Mouse (Mus musculus) T-helper 2 cell (primary cell): ENCODE measurements at regions not wholly inside any gene's neighbourhood (a gene's known extent, or its start where the extent isn't known, plus 50 kb on each side); places are given as distances from the start of the nearest gene placed in this dataset.

Experiments
- in situ Hi-C: fragments of 300-600 bp; cut with MboI, MseI; formaldehyde crosslinking; loops from one replicate; pipeline ENCODE4 v1.15.1; 2025; ENCODE audit warnings: high pct_unique_total_duplicates

- in situ Hi-C loops, result no loop called here
These were observed 51.3 kb downstream of the 3110018I06Rik start for GRCm38 (mm10) chr12:107539683-107540082.

GRCm38 (mm10) chr12:107541196-107541595, 52.8 kb downstream of the 3110018I06Rik start:
- in situ Hi-C loops, result no loop called here

GRCm38 (mm10) chr12:107547194-107547885, 58.9 kb downstream of the 3110018I06Rik start:
- in situ Hi-C loops, result no loop called here

- in situ Hi-C loops, result no loop called here
These were observed 59.5 kb downstream of the 3110018I06Rik start for GRCm38 (mm10) chr12:107547886-107548448.

GRCm38 (mm10) chr12:107549452-107550296, 61.2 kb downstream of the 3110018I06Rik start:
- in situ Hi-C loops, result no loop called here

- in situ Hi-C loops, result no loop called here
These were observed 70.8 kb downstream of the 3110018I06Rik start for GRCm38 (mm10) chr12:107559191-107559590.

GRCm38 (mm10) chr12:107560100-107560499, 71.7 kb downstream of the 3110018I06Rik start:
- in situ Hi-C loops, result no loop called here

- in situ Hi-C loops, result no loop called here
These were observed 84.2 kb downstream of the 3110018I06Rik start for GRCm38 (mm10) chr12:107572586-107572985.

GRCm38 (mm10) chr12:107579508-107579907, 91.1 kb downstream of the 3110018I06Rik start:
- in situ Hi-C loops, result no loop called here

- in situ Hi-C loops, result no loop called here
These were observed 94.8 kb downstream of the 3110018I06Rik start for GRCm38 (mm10) chr12:107583151-107583720.

GRCm38 (mm10) chr12:107585696-107586225, 97.3 kb downstream of the 3110018I06Rik start:
- in situ Hi-C loops, result no loop called here

GRCm38 (mm10) chr12:107596236-107596635, 107.8 kb downstream of the 3110018I06Rik start:
- in situ Hi-C loops, result no loop called here

- in situ Hi-C loops, result no loop called here
These were observed 112.1 kb downstream of the 3110018I06Rik start for GRCm38 (mm10) chr12:107600576-107600975.

- in situ Hi-C loops, result no loop called here
These were observed 120.5 kb downstream of the 3110018I06Rik start for GRCm38 (mm10) chr12:107608966-107609365.

- in situ Hi-C loops, result no loop called here
These were observed 121.6 kb downstream of the 3110018I06Rik start for GRCm38 (mm10) chr12:107609986-107610385.

- in situ Hi-C loops, result no loop called here
These were observed 129.0 kb downstream of the 3110018I06Rik start for GRCm38 (mm10) chr12:107617212-107617994.

- in situ Hi-C loops, result no loop called here
These were observed 136.0 kb downstream of the 3110018I06Rik start for GRCm38 (mm10) chr12:107624446-107624845.

GRCm38 (mm10) chr12:107648008-107648407, 159.6 kb downstream of the 3110018I06Rik start:
- in situ Hi-C loops, result loop anchor here (10.0 kb wide), 1 partner anchor 1613 kb away; no protein-coding TSS in a partner anchor

- in situ Hi-C loops, result loop anchor here (10.0 kb wide), 1 partner anchor 253 kb away; no protein-coding TSS in a partner anchor
These were observed 163.8 kb downstream of the 3110018I06Rik start for GRCm38 (mm10) chr12:107652126-107652728.

- in situ Hi-C loops, result loop anchor here (10.0 kb wide), 1 partner anchor 252 kb away; no protein-coding TSS in a partner anchor
These were observed 164.7 kb downstream of the 3110018I06Rik start for GRCm38 (mm10) chr12:107653131-107653530.
